Mouse (Mus musculus): ENCODE results near the gene Scgb1c1.

Gene Scgb1c1

GRCm38 (mm10) chr7:140844905-140845665 is at the start of gene Scgb1c1:
Gene Scgb1c1, plus strand, starts transcription at chr7:140845547.
- DNase-seq (ENCODE audit: low spot score in 2 of 2): peak; percentile 81 to 97

- no peak for DNase-seq (ENCODE audit: low spot score in 2 of 2)
Measured at GRCm38 (mm10) chr7:140797619-140798018, 47.7 kb upstream of the Scgb1c1 start.

GRCm38 (mm10) chr7:140798212-140798611 is 47.1 kb upstream of the Scgb1c1 start:
- DNase-seq (ENCODE audit: low spot score in 2 of 2): no peak

GRCm38 (mm10) chr7:140802629-140803028 is 42.7 kb upstream of the Scgb1c1 start:
- DNase-seq (ENCODE audit: low spot score in 2 of 2): no peak

GRCm38 (mm10) chr7:140805704-140806103 is 39.6 kb upstream of the Scgb1c1 start:
- DNase-seq (ENCODE audit: low spot score in 2 of 2): no peak

GRCm38 (mm10) chr7:140810496-140810895 is 34.9 kb upstream of the Scgb1c1 start:
- DNase-seq (ENCODE audit: low spot score in 2 of 2): no peak

- DNase-seq (ENCODE audit: low spot score in 2 of 2): no peak
Measured at GRCm38 (mm10) chr7:140811714-140812113, 33.6 kb upstream of the Scgb1c1 start.

- no peak for DNase-seq (ENCODE audit: low spot score in 2 of 2)
Measured at GRCm38 (mm10) chr7:140812850-140813249, 32.5 kb upstream of the Scgb1c1 start.

- no peak for DNase-seq (ENCODE audit: low spot score in 2 of 2)
Measured at GRCm38 (mm10) chr7:140820173-140820572, 25.2 kb upstream of the Scgb1c1 start.

- DNase-seq (ENCODE audit: low spot score in 2 of 2): no peak
Measured at GRCm38 (mm10) chr7:140821305-140821652, 24.1 kb upstream of the Scgb1c1 start.

GRCm38 (mm10) chr7:140821653-140822329 is 23.6 kb upstream of the Scgb1c1 start, which contains the start of gene Zfp941:
Gene Zfp941, minus strand, starts transcription at chr7:140822178.
- DNase-seq (ENCODE audit: low spot score in 2 of 2): peak in 1 of 2 experiments; percentile 61

GRCm38 (mm10) chr7:140822731-140823130 is 22.6 kb upstream of the Scgb1c1 start:
- peak in 1 of 2 experiments; percentile 52 for DNase-seq (ENCODE audit: low spot score in 2 of 2)

- peak in 1 of 2 experiments; percentile 52 for DNase-seq (ENCODE audit: low spot score in 2 of 2)
Measured at GRCm38 (mm10) chr7:140828171-140828881, 17.0 kb upstream of the Scgb1c1 start.

GRCm38 (mm10) chr7:140831447-140831846 is 13.9 kb upstream of the Scgb1c1 start:
- no peak for DNase-seq (ENCODE audit: low spot score in 2 of 2)

GRCm38 (mm10) chr7:140833341-140833740 is 12.0 kb upstream of the Scgb1c1 start:
- DNase-seq (ENCODE audit: low spot score in 2 of 2): peak in 1 of 2 experiments; percentile 32

GRCm38 (mm10) chr7:140834968-140835757 is 10.2 kb upstream of the Scgb1c1 start, which contains the start of gene Urah:
Gene Urah, plus strand, starts transcription at chr7:140835018.
- DNase-seq (ENCODE audit: low spot score in 2 of 2): peak; percentile 33 to 60

GRCm38 (mm10) chr7:140835758-140836087 is 9.6 kb upstream of the Scgb1c1 start:
- no peak for DNase-seq (ENCODE audit: low spot score in 2 of 2)

- DNase-seq (ENCODE audit: low spot score in 2 of 2): peak in 1 of 2 experiments; percentile 57
Measured at GRCm38 (mm10) chr7:140836243-140837115, 8.9 kb upstream of the Scgb1c1 start.

GRCm38 (mm10) chr7:140839556-140839955 is 5.8 kb upstream of the Scgb1c1 start:
- peak in 1 of 2 experiments; percentile 56 for DNase-seq (ENCODE audit: low spot score in 2 of 2)

Data from urinary bladder, postnatal 4 days (tissue).